Mouse (Mus musculus): ENCODE measurements around the gene Pias1. TPM values are rescaled to one million over a fixed set of nuclear protein-coding genes. Genes with fewer than 3 reads are reported as not detected.

Pias1 gene
- polyA plus RNA-seq, 1 experiment from 2014 or later, result 41.5 TPM

DNA sequence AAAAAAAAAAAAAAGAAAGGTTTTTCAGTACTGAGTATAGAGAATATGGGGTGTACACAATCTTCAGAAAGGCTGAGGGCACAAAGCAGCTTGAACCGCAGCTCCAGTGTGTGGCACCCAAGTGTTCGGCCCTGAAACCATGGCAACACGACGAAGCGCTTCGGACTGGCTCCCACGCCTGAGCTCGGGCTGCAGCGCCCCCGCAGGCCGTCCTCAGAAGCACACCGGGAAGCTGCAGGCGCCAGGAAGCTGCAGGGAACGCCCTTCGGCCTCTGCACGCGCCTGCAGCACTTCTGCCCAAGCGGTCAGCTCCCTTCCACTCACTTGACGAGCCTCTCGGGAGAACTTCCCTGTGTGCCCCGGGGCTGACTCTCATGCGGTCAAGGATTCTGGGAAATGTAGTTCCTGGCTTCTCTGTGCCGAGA lies 159.1 kb downstream of the Pias1 start:
- WGBS, result under 1% methylated on average over 23 of the region's 23 CpGs

More for the DNA sequence above, 159.1 kb downstream of the Pias1 start:
- H3K4me1 ChIP-seq (replicated peaks; ENCODE audit: control insufficient read depth, insufficient read depth, low read length), result peaks cover 25% of the 10 kb centered on the region
- H3K36me3 ChIP-seq (ENCODE audit: control insufficient read depth, insufficient read depth, low read length), result no peaks in the 10 kb centered on the region
- H3K27me3 ChIP-seq (replicated peaks; ENCODE audit: control insufficient read depth, insufficient read depth, low read length), result no peaks in the 10 kb centered on the region
- H3K4me3 ChIP-seq (ENCODE audit: low read depth, low read length), result peak overlapping the region; percentile 48
- H3K27ac ChIP-seq (ENCODE audit: low read depth, low read length), result peak overlapping the region; percentile 84; the same call in 1 of the 2 replicates
- DNase-seq (ENCODE audit: low spot score), result peak; percentile 95
- no peaks in the 10 kb centered on the region for H3K9me3 ChIP-seq (ENCODE audit: control insufficient read depth, low read length)
- H3K4me2 ChIP-seq, result peak overlapping the region; percentile 89
- 0 out of 2 replicates have a peak overlapping the region, but pooled peaks have one; percentile 8 for H3K9ac ChIP-seq (ENCODE audit: low read depth, low read length)
- ATAC-seq (replicated peaks; ENCODE audit: low FRiP score), result peak; percentile 86

Other genes starting within 250 kb of the Pias1 start
- gene Fem1b, start 176.0 kb downstream of the Pias1 start, polyA plus RNA-seq (2014; fragmentation: Nextera tagmentation; extraction: Ambion mirVana), result 30.4 and 33.6 TPM in 2 replicates
- gene Cln6, start 149.1 kb downstream of the Pias1 start, polyA plus RNA-seq (2014; fragmentation: Nextera tagmentation; extraction: Ambion mirVana), result 32.2 and 34.3 TPM in 2 replicates
- 1.8 and 2.6 TPM in 2 replicates for gene Calml4, start 129.8 kb downstream of the Pias1 start, polyA plus RNA-seq (2014; fragmentation: Nextera tagmentation; extraction: Ambion mirVana)
- not detected in 2 replicates for gene Skor1, start 161.0 kb upstream of the Pias1 start, polyA plus RNA-seq (2014; fragmentation: Nextera tagmentation; extraction: Ambion mirVana)

Data from liver, embryonic 11.5 days (tissue).